In genomic region chr5:44048568-44049363, GRCm38 (mm10) we compare ENCODE assay signal across 8 mouse cellular contexts. TPM values are rescaled to one million over a fixed set of nuclear protein-coding genes. Genes with fewer than 3 reads are reported as not detected.
DNase-seq lines count a peak whose midpoint lies in the region.

No protein-coding gene starts in this region.

- DNase-seq in adrenal gland, postnatal 10 days: peak; percentile 9
- no peak for DNase-seq in adrenal gland, postnatal 14 days
- DNase-seq in left cerebral cortex, postnatal 14 days (ENCODE audit: low spot score in 2 of 2): peak; percentile 19 to 54
- no peak for DNase-seq in left cerebral cortex, postnatal 4 days
- peak; percentile 4 for DNase-seq in c-Kit-positive CD71-positive TER-119-positive erythroid progenitor cells, embryonic 14.5 days (ENCODE audit: low spot score)
- DNase-seq in induced T-regulatory cell, adult 2 months (ENCODE audit: low read depth): peak; percentile 54
- DNase-seq in retina, adult 2 months (ENCODE audit: low read depth, low spot score): peak; percentile 36
- DNase-seq in urinary bladder, postnatal 10 days (ENCODE audit: low spot score): no peak

- intact Hi-C loops in left cerebral cortex, postnatal 14 days (cut with DNase I): loop anchor here (2.0 to 5.0 kb wide), 2 partner anchors 156 to 220 kb away; no protein-coding TSS in a partner anchor
- intact Hi-C loops in left cerebral cortex, postnatal 4 days (cut with DNase I): loop anchor here (10.0 kb wide), 1 partner anchor 156 kb away; no protein-coding TSS in a partner anchor

RNA-seq across cellular contexts. Expression of gene Prom1, which starts 53.1 kb away (rescaled TPM):
- total RNA-seq in adrenal gland, postnatal 10 days (2021): 10 to 100 TPM; 16.4 to 19.4 TPM
- total RNA-seq in adrenal gland, postnatal 14 days (2021): 11.4 and 15.5 TPM in 2 replicates
- total RNA-seq in left cerebral cortex, postnatal 14 days (2021): 10 to 100 TPM; 14.9 to 15.1 TPM
- 10 to 100 TPM in 1 of 2 experiments, 1 to 10 TPM in 1; 9.0 to 10.6 TPM for total RNA-seq in left cerebral cortex, postnatal 4 days (2021)

Comparison
In these comparisons a context has a peak if more than half of its experiments do, and no peak if none do; other contexts are left out.
1. DNase-seq: peak in adrenal gland, postnatal 10 days (single experiment), left cerebral cortex, postnatal 14 days (2 of 2), c-Kit-positive CD71-positive TER-119-positive erythroid progenitor cells, embryonic 14.5 days (single experiment), induced T-regulatory cell, adult 2 months (single experiment) and retina, adult 2 months (single experiment); none in adrenal gland, postnatal 14 days (single experiment), left cerebral cortex, postnatal 4 days (single experiment) and urinary bladder, postnatal 10 days (single experiment).